Mouse (Mus musculus): Measurements from ENCODE around the gene Usp50. TPM values are rescaled to one million over a fixed set of nuclear protein-coding genes. Genes with fewer than 3 reads are reported as not detected.

Usp50 gene
- 0.45 TPM for polyA plus RNA-seq (2015; fragmentation: Illumina TruSeq; extraction: RNeasy Lipid Tissue Mini Kit (QIAGEN cat#74804); ENCODE audit: low read depth, low replicate concordance)

GRCm38 (mm10) chr2:126783370-126783769, at the start of gene Usp50:
Gene Usp50 (minus strand): TSS chr2:126783470.

DNA sequence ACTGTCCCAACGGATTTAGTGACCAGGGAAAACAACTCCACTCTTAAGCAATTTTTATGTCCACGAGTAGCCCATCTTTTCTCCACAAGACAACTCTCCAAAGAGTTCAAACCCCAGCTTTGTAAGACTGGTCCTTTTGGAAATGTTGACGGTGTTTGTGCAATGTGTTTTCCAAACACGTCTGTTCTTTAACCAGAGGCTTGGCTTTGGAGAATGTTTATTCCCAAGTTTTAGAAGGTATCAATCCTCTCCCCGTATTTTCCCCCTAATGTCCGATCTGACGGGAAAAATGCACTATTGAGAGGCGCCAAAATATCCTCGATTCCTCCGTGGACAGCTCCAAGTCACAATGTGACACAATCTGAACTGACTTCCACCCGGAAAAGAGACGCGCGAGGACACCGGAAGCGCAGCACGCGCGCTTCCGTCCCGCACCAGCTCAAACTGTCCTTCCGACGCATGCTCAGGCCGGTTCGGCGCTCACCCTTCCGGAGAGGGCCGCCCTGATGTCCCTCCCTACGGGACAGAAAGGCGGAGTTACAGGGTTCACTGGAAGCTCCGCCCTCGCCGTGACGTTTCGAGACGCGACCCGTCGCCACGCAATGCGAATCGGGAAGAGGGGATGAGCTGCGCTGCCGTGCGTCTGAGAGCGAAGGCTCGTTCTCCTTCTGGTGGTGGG, 76.4 kb downstream of the Usp50 start, which contains the start of gene Usp8:
Usp8 (plus strand) TSS at position 570 of the 679 bp plus-strand sequence.

GRCm38 (mm10) chr2:126676122-126676515, 107.2 kb downstream of the Usp50 start, which contains the start of gene Gabpb1:
Gene Gabpb1 (minus strand): TSS chr2:126676337.

Other genes starting within 250 kb of the Usp50 start
- gene Slc27a2, start 231.1 kb downstream of the Usp50 start, polyA plus RNA-seq (2015; fragmentation: Illumina TruSeq; extraction: RNeasy Lipid Tissue Mini Kit (QIAGEN cat#74804); ENCODE audit: low read depth, low replicate concordance) = 9.4 TPM
- gene Hdc, start 164.2 kb downstream of the Usp50 start, polyA plus RNA-seq (2015; fragmentation: Illumina TruSeq; extraction: RNeasy Lipid Tissue Mini Kit (QIAGEN cat#74804); ENCODE audit: low read depth, low replicate concordance) = 2.6 TPM
- gene Gabpb1, start 107.1 kb downstream of the Usp50 start, polyA plus RNA-seq (2015; fragmentation: Illumina TruSeq; extraction: RNeasy Lipid Tissue Mini Kit (QIAGEN cat#74804); ENCODE audit: low read depth, low replicate concordance) = 21.9 TPM
- 40.4 TPM for gene Usp8, start 76.1 kb downstream of the Usp50 start, polyA plus RNA-seq (2015; fragmentation: Illumina TruSeq; extraction: RNeasy Lipid Tissue Mini Kit (QIAGEN cat#74804); ENCODE audit: low read depth, low replicate concordance)
- gene Trpm7, start 92.8 kb upstream of the Usp50 start, polyA plus RNA-seq (2015; fragmentation: Illumina TruSeq; extraction: RNeasy Lipid Tissue Mini Kit (QIAGEN cat#74804); ENCODE audit: low read depth, low replicate concordance) = 25.7 TPM
- gene Sppl2a, start 149.8 kb upstream of the Usp50 start, polyA plus RNA-seq (2015; fragmentation: Illumina TruSeq; extraction: RNeasy Lipid Tissue Mini Kit (QIAGEN cat#74804); ENCODE audit: low read depth, low replicate concordance) = 27.0 TPM
- 9.2 TPM for gene Ap4e1, start 225.2 kb upstream of the Usp50 start, polyA plus RNA-seq (2015; fragmentation: Illumina TruSeq; extraction: RNeasy Lipid Tissue Mini Kit (QIAGEN cat#74804); ENCODE audit: low read depth, low replicate concordance)

Measured in brain, adult 10 weeks (tissue).